Mouse (Mus musculus): ENCODE data around the gene Mzt1. TPM values are rescaled to one million over a fixed set of nuclear protein-coding genes. Genes with fewer than 3 reads are reported as not detected.
A peak's percentile ranks its signal among the peaks of the same experiment; 100 is the strongest.

Gene Mzt1
- total and polyA plus RNA-seq, 2 experiments from 2014 or later: 84.7 to 117 TPM

DNA sequence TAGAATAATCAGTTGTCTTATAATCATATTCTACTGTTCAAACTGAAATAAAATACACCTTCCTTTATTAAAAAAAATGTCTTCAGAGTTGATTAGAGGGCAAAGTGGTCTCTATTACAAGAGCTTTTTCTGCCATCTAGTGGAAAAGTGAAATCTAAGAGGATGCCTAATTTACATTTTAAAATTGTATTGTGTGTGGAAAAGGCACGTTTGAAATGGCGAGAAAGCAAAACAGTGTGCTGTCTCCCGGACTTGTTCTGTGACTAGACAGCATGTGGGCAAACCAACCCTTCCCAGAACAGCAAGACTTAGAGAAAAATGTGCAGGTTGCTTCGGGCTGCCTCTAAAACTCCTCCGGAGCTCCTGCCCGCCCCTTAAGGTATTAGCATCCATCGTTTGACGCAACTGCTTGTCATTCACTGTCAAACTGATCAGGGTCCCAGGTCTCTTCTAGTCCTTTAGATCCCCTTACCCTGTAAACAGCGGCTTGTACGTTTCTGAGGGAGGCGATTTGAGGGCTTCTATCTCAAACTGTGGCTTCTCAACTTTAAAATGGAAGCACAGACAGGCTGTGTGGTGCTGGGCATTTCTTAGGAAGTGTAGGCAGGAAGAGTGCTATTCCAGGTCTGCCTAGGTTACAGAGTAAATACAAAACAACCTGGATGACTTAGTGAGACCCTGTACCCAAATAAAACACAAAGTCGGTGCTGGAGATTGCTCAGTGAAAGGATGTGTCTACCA, 23.4 kb downstream of the Mzt1 start:
- H3K4me3 ChIP-seq (ENCODE audit: low read depth, low read length): peak overlapping the region; percentile 34
- peak overlapping the region; percentile 51 for H3K4me2 ChIP-seq (ENCODE audit: low read depth, low read length, poor library complexity, severe bottlenecking)
- DNase-seq (ENCODE audit: low spot score): peak; percentile 60
- peak; percentile 76 for TF ChIP-seq CTCF (IDR thresholded peaks at IDR 0.05)
- no peaks in the 10 kb centered on the region for H3K36me3 ChIP-seq (ENCODE audit: insufficient read depth, low read length)
- no peaks in the 10 kb centered on the region for H3K27me3 ChIP-seq (ENCODE audit: insufficient read depth, low read length)
- no peaks in the 10 kb centered on the region for H3K9me3 ChIP-seq (ENCODE audit: low read length)
- WGBS: 29% methylated on average over 12 of the region's 12 CpGs
- peak overlapping the region; percentile 33; the same call in 1 of the 2 replicates for H3K9ac ChIP-seq (replicated peaks; ENCODE audit: low read length, poor library complexity, severe bottlenecking)
- ATAC-seq (ENCODE audit: low FRiP score): peak; percentile 6; the same call in 1 of the 2 replicates
- no peaks in the 10 kb centered on the region for H3K4me1 ChIP-seq (ENCODE audit: insufficient read depth, low read length)
- no peak overlapping the region for H3K27ac ChIP-seq (ENCODE audit: low read depth, low read length)

DNA sequence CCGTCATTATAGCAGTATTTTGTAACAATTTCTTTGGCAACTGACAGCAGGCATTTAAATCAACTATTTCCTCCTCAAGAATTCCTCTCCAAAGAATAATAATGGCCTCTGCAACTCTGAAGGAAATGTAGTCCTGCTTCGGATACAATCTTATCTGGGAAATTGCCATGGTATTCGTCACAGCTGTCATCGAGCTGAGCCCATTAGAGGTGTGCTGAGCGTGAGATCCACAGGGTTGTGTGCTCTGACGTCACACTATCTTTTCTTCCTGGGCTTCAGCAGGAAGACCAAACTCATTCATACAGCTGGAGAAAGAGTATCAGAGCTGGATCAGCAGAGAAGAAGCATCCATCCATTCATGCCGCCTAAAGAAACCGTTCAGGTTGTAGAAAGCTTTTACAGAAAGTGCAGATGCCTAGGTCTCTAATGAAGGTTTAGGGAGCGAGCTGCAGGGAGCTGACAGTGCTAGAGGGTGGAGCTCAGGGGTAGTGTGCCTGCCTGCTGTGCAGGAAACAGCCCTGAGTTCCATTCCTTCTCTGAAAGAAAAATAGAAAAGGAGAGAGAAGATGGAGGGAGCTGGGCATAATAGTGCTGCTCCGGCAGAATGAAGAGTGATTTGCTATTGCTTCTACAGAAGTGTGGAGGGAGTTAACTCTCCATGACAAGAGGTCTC, 26.7 kb downstream of the Mzt1 start:
- Histone ChIP-seq H3K27ac (ENCODE audit: low read depth, low read length) (no peak overlapping the region), H3K4me3 (ENCODE audit: low read depth, low read length) (no peak overlapping the region), H3K27me3 (ENCODE audit: insufficient read depth, low read length) (no peaks in the 10 kb centered on the region), H3K4me2 (ENCODE audit: low read depth, low read length, poor library complexity, severe bottlenecking) (no peak overlapping the region), H3K9me3 (ENCODE audit: low read length) (no peaks in the 10 kb centered on the region), H3K9ac (replicated peaks; ENCODE audit: low read length, poor library complexity, severe bottlenecking) (no peak overlapping the region), H3K4me1 (ENCODE audit: insufficient read depth, low read length) (no peaks in the 10 kb centered on the region), H3K36me3 (ENCODE audit: insufficient read depth, low read length) (no peaks in the 10 kb centered on the region)
- no peak for ATAC-seq (ENCODE audit: low FRiP score)
- 68% methylated on average over 10 of the region's 10 CpGs for WGBS
- no peak for TF ChIP-seq CTCF (IDR thresholded peaks at IDR 0.05)
- DNase-seq (ENCODE audit: low spot score): no peak

GRCm38 (mm10) chr14:99018691-99019090, 27.2 kb downstream of the Mzt1 start:
- no peak for DNase-seq (ENCODE audit: low spot score)
- 84% methylated on average over 7 of the region's 7 CpGs for WGBS
- H3K27ac ChIP-seq (ENCODE audit: low read depth, low read length): no peak overlapping the region
- H3K36me3 ChIP-seq (ENCODE audit: insufficient read depth, low read length): no peaks in the 10 kb centered on the region
- H3K4me1 ChIP-seq (ENCODE audit: insufficient read depth, low read length): no peaks in the 10 kb centered on the region
- no peak overlapping the region for H3K9ac ChIP-seq (replicated peaks; ENCODE audit: low read length, poor library complexity, severe bottlenecking)
- no peak overlapping the region for H3K4me3 ChIP-seq (ENCODE audit: low read depth, low read length)
- no peak overlapping the region for H3K4me2 ChIP-seq (ENCODE audit: low read depth, low read length, poor library complexity, severe bottlenecking)
- no peaks in the 10 kb centered on the region for H3K27me3 ChIP-seq (ENCODE audit: insufficient read depth, low read length)
- H3K9me3 ChIP-seq (ENCODE audit: low read length): no peaks in the 10 kb centered on the region
- ATAC-seq (ENCODE audit: low FRiP score): no peak
- TF ChIP-seq CTCF (IDR thresholded peaks at IDR 0.05): no peak

GRCm38 (mm10) chr14:99010920-99011313, 35.0 kb downstream of the Mzt1 start:
- no peaks in the 10 kb centered on the region for H3K36me3 ChIP-seq (ENCODE audit: insufficient read depth, low read length)
- DNase-seq (ENCODE audit: low spot score) (no peak), ATAC-seq (ENCODE audit: low FRiP score) (no peak)
- no peaks in the 10 kb centered on the region for H3K27me3 ChIP-seq (ENCODE audit: insufficient read depth, low read length)
- WGBS: 66% methylated on average over 2 of the region's 2 CpGs
- no peaks in the 10 kb centered on the region for H3K9me3 ChIP-seq (ENCODE audit: low read length)
- H3K9ac ChIP-seq (replicated peaks; ENCODE audit: low read length, poor library complexity, severe bottlenecking): no peak overlapping the region
- no peak overlapping the region for H3K4me2 ChIP-seq (ENCODE audit: low read depth, low read length, poor library complexity, severe bottlenecking)
- H3K27ac ChIP-seq (ENCODE audit: low read depth, low read length): no peak overlapping the region
- H3K4me1 ChIP-seq (ENCODE audit: insufficient read depth, low read length): no peaks in the 10 kb centered on the region
- no peak overlapping the region for H3K4me3 ChIP-seq (ENCODE audit: low read depth, low read length)
- TF ChIP-seq CTCF (IDR thresholded peaks at IDR 0.05): no peak

GRCm38 (mm10) chr14:99010224-99010919, 35.6 kb downstream of the Mzt1 start:
- 57% methylated on average over 8 of the region's 8 CpGs for WGBS
- H3K4me2 ChIP-seq (ENCODE audit: low read depth, low read length, poor library complexity, severe bottlenecking): no peak overlapping the region
- TF ChIP-seq CTCF (IDR thresholded peaks at IDR 0.05): no peak
- H3K27me3 ChIP-seq (ENCODE audit: insufficient read depth, low read length): no peaks in the 10 kb centered on the region
- no peaks in the 10 kb centered on the region for H3K4me1 ChIP-seq (ENCODE audit: insufficient read depth, low read length)
- no peak for ATAC-seq (ENCODE audit: low FRiP score)
- no peak overlapping the region for H3K4me3 ChIP-seq (ENCODE audit: low read depth, low read length)
- H3K36me3 ChIP-seq (ENCODE audit: insufficient read depth, low read length): no peaks in the 10 kb centered on the region
- no peaks in the 10 kb centered on the region for H3K9me3 ChIP-seq (ENCODE audit: low read length)
- H3K9ac ChIP-seq (replicated peaks; ENCODE audit: low read length, poor library complexity, severe bottlenecking): no peak overlapping the region
- peak; percentile 13 for DNase-seq (ENCODE audit: low spot score)
- no peak overlapping the region for H3K27ac ChIP-seq (ENCODE audit: low read depth, low read length)

DNA sequence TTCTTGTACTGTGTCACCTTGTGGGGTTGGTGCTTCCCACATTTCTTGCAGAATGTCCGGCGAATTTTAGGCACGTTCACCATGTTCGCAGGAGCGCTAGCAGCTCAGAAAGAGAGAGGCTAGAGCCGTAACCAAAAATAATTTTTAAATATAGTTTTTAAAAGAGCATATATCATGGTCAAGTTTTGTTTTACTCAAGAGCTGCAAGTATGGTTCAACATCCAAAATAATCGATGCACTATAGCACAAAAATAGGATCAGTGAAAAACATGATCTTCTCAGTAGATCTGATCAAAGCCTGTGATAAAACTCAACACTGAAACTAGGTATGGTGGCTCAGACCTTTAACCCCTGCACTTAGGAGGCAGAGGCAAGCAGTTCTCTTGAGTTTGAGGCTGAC, 51.7 kb downstream of the Mzt1 start, which contains the start of gene Rpl36a-ps1:
Rpl36a-ps1 (minus strand) TSS at position 101 of the 400 bp plus-strand sequence.
- TF ChIP-seq CTCF (IDR thresholded peaks at IDR 0.05): no peak
- DNase-seq (ENCODE audit: low spot score) (no peak), ATAC-seq (ENCODE audit: low FRiP score) (no peak)
- WGBS: 81% methylated on average over 7 of the region's 7 CpGs
- Histone ChIP-seq H3K27me3 (ENCODE audit: insufficient read depth, low read length) (no peaks in the 10 kb centered on the region), H3K36me3 (ENCODE audit: insufficient read depth, low read length) (no peaks in the 10 kb centered on the region), H3K4me3 (ENCODE audit: low read depth, low read length) (no peak within 1 kb of the TSS), H3K27ac (ENCODE audit: low read depth, low read length) (no peak within 1 kb of the TSS), H3K9me3 (ENCODE audit: low read length) (no peaks in the 10 kb centered on the region), H3K4me1 (ENCODE audit: insufficient read depth, low read length) (no peaks in the 10 kb centered on the region), H3K4me2 (ENCODE audit: low read depth, low read length, poor library complexity, severe bottlenecking) (no peak within 1 kb of the TSS), H3K9ac (replicated peaks; ENCODE audit: low read length, poor library complexity, severe bottlenecking) (no peak within 1 kb of the TSS)

All from midbrain, postnatal 0 days (tissue).